Mouse (Mus musculus) A20 (cell line): ENCODE results near the gene Zfp652.

Experiments used
- DNase-seq: peaks from one replicate; pipeline ENCODE4 v3.0.0-alpha.2; 2011; ENCODE audit warnings: low read depth, low spot score

The Zfp652 gene

GRCm38 (mm10) chr11:95765334-95765733, 52.9 kb downstream of the Zfp652 start:
- DNase-seq, result no peak

DNA sequence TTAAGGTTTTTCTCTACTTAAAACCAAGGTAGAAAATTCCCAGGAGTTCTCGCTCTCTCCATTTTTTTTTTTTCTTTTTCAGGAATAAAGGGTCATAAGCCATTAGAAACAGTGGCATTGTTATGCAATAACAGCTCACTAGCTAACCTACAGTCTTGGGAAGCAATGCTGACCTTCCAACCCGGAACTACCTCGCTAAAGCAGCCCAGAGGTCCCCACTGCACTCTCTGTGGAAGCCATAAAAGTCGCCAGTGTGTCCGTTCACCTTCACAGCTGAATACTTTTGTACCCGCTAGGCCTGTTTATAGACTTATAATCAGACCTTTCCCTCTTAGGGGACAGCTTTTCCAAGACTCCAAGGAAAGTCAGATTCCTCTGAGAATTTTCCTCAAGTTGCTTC, 55.8 kb downstream of the Zfp652 start:
- no peak for DNase-seq

GRCm38 (mm10) chr11:95769208-95769607, 56.7 kb downstream of the Zfp652 start:
- no peak for DNase-seq

- peak; percentile 35 for DNase-seq
Observed at GRCm38 (mm10) chr11:95770720-95771364, 58.4 kb downstream of the Zfp652 start.

GRCm38 (mm10) chr11:95771665-95772064, 59.2 kb downstream of the Zfp652 start:
- no peak for DNase-seq

- no peak for DNase-seq
Observed at GRCm38 (mm10) chr11:95773264-95773663, 60.8 kb downstream of the Zfp652 start.

- DNase-seq, result no peak
Observed at GRCm38 (mm10) chr11:95777323-95778297, 65.1 kb downstream of the Zfp652 start.

- DNase-seq, result peak; percentile 28
Observed at GRCm38 (mm10) chr11:95778831-95779251, 66.4 kb downstream of the Zfp652 start.

- no peak for DNase-seq
Observed at GRCm38 (mm10) chr11:95779366-95779765, 66.9 kb downstream of the Zfp652 start.

- DNase-seq, result no peak
Observed at GRCm38 (mm10) chr11:95780480-95780879, 68.0 kb downstream of the Zfp652 start.

GRCm38 (mm10) chr11:95781557-95781956, 69.1 kb downstream of the Zfp652 start:
- no peak for DNase-seq

GRCm38 (mm10) chr11:95783457-95783856, 71.0 kb downstream of the Zfp652 start:
- DNase-seq, result no peak

DNA sequence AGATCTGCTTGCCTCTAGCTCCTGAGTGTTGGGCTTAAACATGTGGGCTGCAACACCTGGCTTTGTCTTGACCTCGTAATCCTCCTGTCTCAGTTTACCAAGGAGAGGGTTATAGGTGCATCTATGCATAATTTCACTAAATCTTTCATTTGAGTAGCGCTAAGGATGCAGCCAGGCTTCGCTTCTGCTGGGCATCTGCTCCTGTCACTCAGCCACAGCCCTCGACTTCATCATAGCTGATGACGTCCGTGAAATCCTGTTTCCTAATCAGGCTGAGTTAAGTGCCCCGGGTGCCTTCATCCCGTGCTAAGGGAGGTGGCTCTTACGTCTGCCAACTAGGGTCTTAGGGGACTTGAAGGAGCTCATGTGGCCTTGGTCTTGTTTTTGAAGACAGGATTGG, 71.5 kb downstream of the Zfp652 start:
- DNase-seq, result no peak

DNA sequence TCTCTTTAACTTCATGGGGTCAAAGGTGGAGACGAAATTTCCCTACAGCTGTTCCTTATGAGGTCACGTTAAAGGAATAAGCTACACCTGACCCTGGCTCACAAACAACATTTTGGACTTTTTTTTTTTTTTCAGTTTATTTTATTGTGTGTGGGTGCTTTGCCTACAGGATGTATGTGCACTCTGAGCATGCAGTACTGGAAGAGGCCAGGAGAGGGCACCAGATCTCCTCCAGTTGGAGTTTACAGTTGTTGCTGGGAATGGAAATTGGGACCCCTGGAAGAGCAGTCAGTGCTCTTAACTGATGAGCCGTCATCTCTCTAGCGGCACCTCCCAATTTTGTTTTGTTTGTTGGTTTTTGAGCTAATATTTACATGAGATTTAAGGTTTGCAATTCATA, 73.2 kb downstream of the Zfp652 start:
- peak; percentile 25 for DNase-seq

GRCm38 (mm10) chr11:95786511-95786910, 74.0 kb downstream of the Zfp652 start:
- no peak for DNase-seq

DNA sequence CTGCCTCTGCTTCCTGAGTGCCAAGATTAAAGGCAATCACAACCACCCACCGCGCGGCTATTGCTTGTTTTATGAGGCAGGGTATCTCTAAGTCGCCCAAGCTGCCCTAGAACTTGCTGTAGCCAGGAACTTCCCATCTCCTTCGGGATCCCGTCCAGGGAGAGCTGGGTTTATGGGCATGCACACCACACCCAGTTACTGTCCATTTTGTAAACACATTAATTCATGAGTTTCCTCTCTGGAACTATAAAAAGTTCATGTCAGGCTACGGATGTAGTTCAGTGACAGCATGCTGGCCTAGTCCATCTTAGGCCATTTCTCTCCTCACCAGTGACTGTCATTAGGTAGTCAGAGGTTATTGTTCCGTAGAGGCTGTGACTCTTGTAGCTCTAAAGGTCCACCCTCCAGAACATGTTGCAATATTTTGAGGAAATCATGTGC, 77.0 kb downstream of the Zfp652 start:
- DNase-seq, result no peak

DNA sequence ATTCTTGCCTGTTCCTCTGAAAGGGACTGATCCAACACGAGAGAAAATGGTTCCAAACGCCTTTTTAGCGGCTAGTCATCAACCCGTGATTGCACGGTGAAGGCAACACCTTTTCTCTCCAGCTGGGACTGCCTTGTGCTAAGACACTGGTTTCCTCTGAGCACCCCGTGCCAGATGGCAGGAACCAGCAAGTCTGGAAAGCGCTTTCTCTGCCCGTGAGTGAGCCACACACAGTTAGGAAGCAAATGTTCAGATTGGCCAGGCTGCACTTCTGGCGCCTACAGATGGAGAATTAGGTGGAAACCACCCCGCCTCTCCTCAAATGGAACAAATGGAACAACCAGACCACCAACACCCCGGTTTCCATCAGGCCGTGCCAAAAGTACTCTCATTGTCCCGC, 79.3 kb downstream of the Zfp652 start:
- no peak for DNase-seq

GRCm38 (mm10) chr11:95792950-95793509, 80.6 kb downstream of the Zfp652 start:
- DNase-seq, result no peak

GRCm38 (mm10) chr11:95794201-95794600, 81.7 kb downstream of the Zfp652 start:
- DNase-seq, result no peak

DNA sequence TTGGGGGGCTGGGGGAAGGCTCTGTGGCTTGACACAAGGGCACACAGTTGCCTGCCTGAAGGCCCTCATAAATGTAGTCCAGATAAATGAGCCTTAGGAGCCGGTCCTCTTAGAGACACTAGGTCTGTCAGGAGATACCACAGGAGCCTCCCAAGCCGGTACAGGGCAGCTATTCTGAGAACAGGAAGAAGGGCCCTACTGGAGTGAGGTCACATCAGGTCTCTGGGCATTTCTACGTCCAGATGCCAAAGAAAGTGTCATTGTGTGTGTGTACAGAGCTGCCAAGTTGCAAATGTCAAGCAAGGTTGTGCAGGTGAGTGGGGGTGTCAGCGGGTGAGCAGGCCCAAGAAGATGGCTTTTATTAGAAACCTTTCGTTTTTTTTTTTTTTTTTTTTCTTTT, 83.1 kb downstream of the Zfp652 start:
- DNase-seq, result no peak

GRCm38 (mm10) chr11:95805010-95805409, 92.5 kb downstream of the Zfp652 start:
- DNase-seq, result no peak

DNA sequence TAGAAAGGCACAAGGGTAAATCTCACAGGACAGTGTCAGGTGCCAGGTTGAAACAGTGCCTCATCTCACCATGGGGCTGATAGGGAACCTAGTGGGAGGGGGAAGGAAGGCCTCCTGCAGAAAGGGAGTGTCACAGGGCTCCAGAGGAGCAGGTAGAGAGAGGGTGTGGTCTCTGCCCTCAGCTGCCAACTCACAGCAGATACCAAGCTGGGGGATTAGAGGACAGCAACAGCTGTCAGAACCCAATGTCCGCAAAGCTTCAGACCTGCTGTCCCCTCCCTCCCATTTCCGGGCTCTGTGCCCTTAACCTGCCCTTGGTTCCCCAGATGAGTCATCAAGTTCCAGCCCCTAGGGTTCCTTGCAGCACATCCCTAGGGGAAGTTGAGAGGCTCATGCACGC, 93.1 kb downstream of the Zfp652 start:
- DNase-seq, result no peak
